Mouse (Mus musculus): ENCODE measurements around the gene Galntl5. TPM values are rescaled to one million over a fixed set of nuclear protein-coding genes. Genes with fewer than 3 reads are reported as not detected.

Gene Galntl5
- not detected in 2 replicates for polyA plus RNA-seq (2012; rRNA removed)

GRCm38 (mm10) chr5:25181004-25181531 lies at the start of gene Galntl5:
Gene Galntl5 (plus strand): TSS chr5:25181460.
- TF ChIP-seq POLR2A (IDR thresholded peaks at IDR 0.05; ENCODE audit: extremely low read depth, insufficient read depth, low read length) (no peak), CTCF (IDR thresholded peaks at IDR 0.05; ENCODE audit: extremely low read depth, insufficient read depth, low read length) (no peak)
- Histone ChIP-seq H3K4me3 (ENCODE audit: insufficient read depth, low read length) (no peak within 1 kb of the TSS), H3K4me1 (ENCODE audit: control insufficient read depth, insufficient read depth, low read length) (no peaks in the 10 kb centered on the region), H3K27ac (ENCODE audit: insufficient read depth, low read length) (no peak within 1 kb of the TSS)

GRCm38 (mm10) chr5:25146705-25147104 lies 34.6 kb upstream of the Galntl5 start:
- Histone ChIP-seq H3K4me1 (ENCODE audit: control insufficient read depth, insufficient read depth, low read length) (no peaks in the 10 kb centered on the region), H3K27ac (ENCODE audit: insufficient read depth, low read length) (no peak overlapping the region), H3K4me3 (ENCODE audit: insufficient read depth, low read length) (no peak overlapping the region)
- TF ChIP-seq POLR2A (IDR thresholded peaks at IDR 0.05; ENCODE audit: extremely low read depth, insufficient read depth, low read length) (no peak), CTCF (IDR thresholded peaks at IDR 0.05; ENCODE audit: extremely low read depth, insufficient read depth, low read length) (no peak)

DNA sequence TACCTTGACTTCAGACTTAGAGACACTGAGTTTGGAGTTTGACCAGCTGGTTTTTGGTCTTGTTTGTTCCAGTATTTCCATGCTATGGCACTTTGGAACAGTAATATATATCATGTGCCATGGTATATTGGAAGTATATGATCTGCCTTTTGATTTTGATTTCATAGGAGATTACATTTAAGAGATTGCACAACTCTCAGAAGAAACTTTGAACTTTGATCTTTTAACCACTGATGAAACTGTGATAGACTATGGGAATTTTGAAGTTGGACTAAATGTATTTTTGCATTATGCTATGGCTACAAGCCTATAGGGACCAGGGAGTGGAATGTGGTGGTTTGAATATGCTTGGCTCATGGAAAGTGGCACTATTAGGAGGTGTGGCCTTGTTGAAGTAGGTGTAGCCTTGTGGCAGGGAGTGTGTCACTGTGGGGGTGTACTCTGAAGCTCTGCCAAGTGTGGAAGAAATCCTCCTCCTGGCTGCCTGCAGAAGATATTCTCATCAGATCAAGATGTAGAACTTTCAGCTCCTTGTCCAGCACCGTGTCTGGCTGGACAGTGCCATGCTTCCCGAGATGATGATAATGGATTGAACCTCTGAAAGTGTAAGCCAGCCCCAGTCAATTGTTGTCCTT lies 31.8 kb upstream of the Galntl5 start:
- Histone ChIP-seq H3K4me1 (ENCODE audit: control insufficient read depth, insufficient read depth, low read length) (no peaks in the 10 kb centered on the region), H3K27ac (ENCODE audit: insufficient read depth, low read length) (no peak overlapping the region)
- no peak for TF ChIP-seq POLR2A (IDR thresholded peaks at IDR 0.05; ENCODE audit: extremely low read depth, insufficient read depth, low read length)
- TF ChIP-seq CTCF (IDR thresholded peaks at IDR 0.05; ENCODE audit: extremely low read depth, insufficient read depth, low read length), result no peak

DNA sequence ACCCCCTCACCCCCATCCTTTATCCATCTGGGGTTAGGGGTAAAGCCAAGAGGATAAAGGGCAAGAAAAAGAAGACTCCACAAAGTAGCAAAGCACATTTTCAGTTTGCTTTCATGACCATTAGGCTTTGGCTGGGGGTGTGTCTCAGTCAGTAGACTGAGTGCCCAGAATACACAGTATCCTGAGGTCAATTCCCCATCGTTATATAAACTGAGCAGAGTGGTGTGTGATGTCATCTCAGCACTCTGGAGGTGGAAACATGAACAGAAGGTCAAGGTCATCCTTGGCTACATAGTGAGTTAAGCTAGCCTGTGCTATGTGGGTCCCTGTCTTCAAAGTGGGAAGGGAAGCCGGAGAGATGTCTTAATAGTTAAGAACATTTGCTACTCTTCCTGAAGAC lies 27.8 kb upstream of the Galntl5 start:
- H3K27ac ChIP-seq (ENCODE audit: insufficient read depth, low read length), result no peak overlapping the region
- H3K4me1 ChIP-seq (ENCODE audit: control insufficient read depth, insufficient read depth, low read length), result no peaks in the 10 kb centered on the region
- H3K4me3 ChIP-seq (ENCODE audit: insufficient read depth, low read length), result no peak overlapping the region
- TF ChIP-seq POLR2A (IDR thresholded peaks at IDR 0.05; ENCODE audit: extremely low read depth, insufficient read depth, low read length) (no peak), CTCF (IDR thresholded peaks at IDR 0.05; ENCODE audit: extremely low read depth, insufficient read depth, low read length) (no peak)

More for the DNA sequence above, 31.8 kb upstream of the Galntl5 start:
- H3K4me3 ChIP-seq (ENCODE audit: insufficient read depth, low read length), result no peak overlapping the region

- H3K4me1 ChIP-seq (ENCODE audit: control insufficient read depth, insufficient read depth, low read length), result no peaks in the 10 kb centered on the region
- no peak overlapping the region for H3K27ac ChIP-seq (ENCODE audit: insufficient read depth, low read length)
- TF ChIP-seq POLR2A (IDR thresholded peaks at IDR 0.05; ENCODE audit: extremely low read depth, insufficient read depth, low read length) (no peak), CTCF (IDR thresholded peaks at IDR 0.05; ENCODE audit: extremely low read depth, insufficient read depth, low read length) (no peak)
- H3K4me3 ChIP-seq (ENCODE audit: insufficient read depth, low read length), result no peak overlapping the region
These were observed 27.3 kb upstream of the Galntl5 start for GRCm38 (mm10) chr5:25153996-25154395.

- TF ChIP-seq POLR2A (IDR thresholded peaks at IDR 0.05; ENCODE audit: extremely low read depth, insufficient read depth, low read length) (no peak), CTCF (IDR thresholded peaks at IDR 0.05; ENCODE audit: extremely low read depth, insufficient read depth, low read length) (no peak)
- Histone ChIP-seq H3K27ac (ENCODE audit: insufficient read depth, low read length) (no peak overlapping the region), H3K4me3 (ENCODE audit: insufficient read depth, low read length) (no peak overlapping the region), H3K4me1 (ENCODE audit: control insufficient read depth, insufficient read depth, low read length) (no peaks in the 10 kb centered on the region)
These were observed 26.4 kb upstream of the Galntl5 start for GRCm38 (mm10) chr5:25154823-25155222.

DNA sequence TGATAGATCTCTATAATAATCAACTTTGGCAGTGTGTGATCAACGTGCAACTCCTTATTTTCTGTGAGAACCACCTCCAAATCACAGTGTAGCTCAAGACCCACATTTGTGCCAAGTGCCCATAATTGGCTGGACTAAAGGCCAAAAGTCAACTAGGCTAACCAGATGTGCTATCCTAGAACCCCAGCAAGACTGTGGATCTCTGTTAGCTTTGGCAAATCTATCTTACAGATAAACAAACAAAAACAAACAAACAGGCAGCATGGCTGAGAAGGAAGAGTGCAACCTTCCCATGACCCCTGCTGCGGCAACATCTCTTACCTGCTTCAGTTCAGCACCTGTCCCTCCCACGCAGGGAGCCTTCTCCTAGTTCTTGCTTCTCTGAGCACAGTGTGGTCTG lies 25.9 kb upstream of the Galntl5 start:
- H3K27ac ChIP-seq (ENCODE audit: insufficient read depth, low read length), result no peak overlapping the region
- no peaks in the 10 kb centered on the region for H3K4me1 ChIP-seq (ENCODE audit: control insufficient read depth, insufficient read depth, low read length)
- TF ChIP-seq POLR2A (IDR thresholded peaks at IDR 0.05; ENCODE audit: extremely low read depth, insufficient read depth, low read length) (no peak), CTCF (IDR thresholded peaks at IDR 0.05; ENCODE audit: extremely low read depth, insufficient read depth, low read length) (no peak)
- no peak overlapping the region for H3K4me3 ChIP-seq (ENCODE audit: insufficient read depth, low read length)

DNA sequence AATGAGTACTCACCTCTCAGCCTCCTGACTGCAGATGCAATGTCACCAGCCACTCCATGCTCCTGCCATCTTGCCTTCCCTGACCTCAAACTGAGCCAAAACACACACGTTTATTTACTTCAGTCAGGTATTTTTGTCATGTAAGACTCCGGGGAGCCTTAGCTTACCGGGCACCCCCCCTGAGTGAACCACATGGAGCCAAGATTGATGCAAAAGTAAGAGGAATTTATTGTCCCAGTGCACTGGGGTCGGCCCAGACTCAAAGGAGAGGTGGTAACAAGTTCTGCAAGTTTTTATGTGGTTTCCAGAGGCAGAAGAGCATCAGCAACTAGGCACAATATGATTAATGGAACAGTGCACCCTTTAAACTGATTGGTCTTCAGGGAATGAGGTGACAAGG lies 24.1 kb upstream of the Galntl5 start:
- Histone ChIP-seq H3K27ac (ENCODE audit: insufficient read depth, low read length) (no peak overlapping the region), H3K4me3 (ENCODE audit: insufficient read depth, low read length) (no peak overlapping the region), H3K4me1 (ENCODE audit: control insufficient read depth, insufficient read depth, low read length) (no peaks in the 10 kb centered on the region)
- no peak for TF ChIP-seq CTCF (IDR thresholded peaks at IDR 0.05; ENCODE audit: extremely low read depth, insufficient read depth, low read length)

GRCm38 (mm10) chr5:25160515-25160914 lies 20.7 kb upstream of the Galntl5 start:
- Histone ChIP-seq H3K4me1 (ENCODE audit: control insufficient read depth, insufficient read depth, low read length) (no peaks in the 10 kb centered on the region), H3K4me3 (ENCODE audit: insufficient read depth, low read length) (no peak overlapping the region), H3K27ac (ENCODE audit: insufficient read depth, low read length) (no peak overlapping the region)
- TF ChIP-seq CTCF (IDR thresholded peaks at IDR 0.05; ENCODE audit: extremely low read depth, insufficient read depth, low read length) (no peak), POLR2A (IDR thresholded peaks at IDR 0.05; ENCODE audit: extremely low read depth, insufficient read depth, low read length) (no peak)

DNA sequence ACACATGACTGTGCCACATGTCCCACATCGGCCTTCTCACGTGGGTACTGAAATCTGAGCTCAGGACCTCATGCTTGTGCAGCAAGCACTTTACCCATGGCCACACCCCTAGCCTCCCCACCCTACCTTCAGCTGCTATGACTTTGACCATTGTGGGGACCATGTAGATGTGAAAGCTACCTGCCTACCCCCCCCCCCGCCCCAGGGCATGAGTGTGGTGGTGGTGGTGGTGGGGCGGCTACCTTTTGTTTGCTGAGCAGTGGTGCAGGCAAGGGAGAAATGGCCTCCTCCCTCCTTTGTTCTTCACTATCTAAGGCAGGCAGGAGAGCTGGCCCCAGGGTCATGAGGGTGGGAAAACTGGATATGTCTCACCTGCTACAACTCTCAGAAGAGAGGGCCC lies 18.3 kb upstream of the Galntl5 start:
- no peaks in the 10 kb centered on the region for H3K4me1 ChIP-seq (ENCODE audit: control insufficient read depth, insufficient read depth, low read length)
- no peak for TF ChIP-seq POLR2A (IDR thresholded peaks at IDR 0.05; ENCODE audit: extremely low read depth, insufficient read depth, low read length)
- no peak for TF ChIP-seq CTCF (IDR thresholded peaks at IDR 0.05; ENCODE audit: extremely low read depth, insufficient read depth, low read length)
- H3K4me3 ChIP-seq (ENCODE audit: insufficient read depth, low read length), result no peak overlapping the region
- H3K27ac ChIP-seq (ENCODE audit: insufficient read depth, low read length), result no peak overlapping the region
